Mouse (Mus musculus) heart, adult 10 weeks (tissue): ENCODE data around the gene Higd1b. TPM values are rescaled to one million over a fixed set of nuclear protein-coding genes. Genes with fewer than 3 reads are reported as not detected.

Experiments used
- polyA plus RNA-seq: library from polyadenylated mRNA; stranded (reverse); fragments of 350-450 nt; fragmentation: Illumina TruSeq; extraction: RNeasy Lipid Tissue Mini Kit (QIAGEN cat#74804); gene quantifications from one replicate; pipeline ENCODE4 v1.2.3, GENCODE M21; 2014; ENCODE audit warnings: low read depth, low replicate concordance

Higd1b gene
- 18.3 TPM for polyA plus RNA-seq

DNA sequence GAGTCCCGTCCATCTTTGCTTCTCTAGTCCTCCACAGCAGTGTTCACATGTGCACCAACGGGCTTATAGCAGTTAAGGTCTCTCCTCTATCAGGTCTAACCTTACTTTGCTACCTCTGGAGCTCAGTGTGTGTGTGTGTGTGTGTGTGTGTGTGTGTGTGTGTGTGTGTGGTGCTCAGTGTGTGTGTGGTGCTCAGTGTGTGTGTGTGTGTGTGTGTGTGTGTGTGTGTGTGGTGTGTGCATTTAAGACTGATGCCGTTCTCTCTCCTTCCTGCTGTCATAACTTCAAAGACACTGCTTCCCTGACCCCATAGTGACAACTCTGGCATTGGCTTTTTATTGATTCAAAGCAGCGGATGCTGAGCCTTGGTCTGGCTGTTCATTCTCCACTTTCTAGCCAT, at the start of gene Higd1b:
Gene Higd1b, plus strand, starts transcription at position 301 of the 400 bp plus-strand sequence.

GRCm38 (mm10) chr11:102819021-102819782, 16.4 kb upstream of the Higd1b start, which contains the start of gene Gjc1:
TSS of gene Gjc1 (minus strand) at chr11:102819700.

DNA sequence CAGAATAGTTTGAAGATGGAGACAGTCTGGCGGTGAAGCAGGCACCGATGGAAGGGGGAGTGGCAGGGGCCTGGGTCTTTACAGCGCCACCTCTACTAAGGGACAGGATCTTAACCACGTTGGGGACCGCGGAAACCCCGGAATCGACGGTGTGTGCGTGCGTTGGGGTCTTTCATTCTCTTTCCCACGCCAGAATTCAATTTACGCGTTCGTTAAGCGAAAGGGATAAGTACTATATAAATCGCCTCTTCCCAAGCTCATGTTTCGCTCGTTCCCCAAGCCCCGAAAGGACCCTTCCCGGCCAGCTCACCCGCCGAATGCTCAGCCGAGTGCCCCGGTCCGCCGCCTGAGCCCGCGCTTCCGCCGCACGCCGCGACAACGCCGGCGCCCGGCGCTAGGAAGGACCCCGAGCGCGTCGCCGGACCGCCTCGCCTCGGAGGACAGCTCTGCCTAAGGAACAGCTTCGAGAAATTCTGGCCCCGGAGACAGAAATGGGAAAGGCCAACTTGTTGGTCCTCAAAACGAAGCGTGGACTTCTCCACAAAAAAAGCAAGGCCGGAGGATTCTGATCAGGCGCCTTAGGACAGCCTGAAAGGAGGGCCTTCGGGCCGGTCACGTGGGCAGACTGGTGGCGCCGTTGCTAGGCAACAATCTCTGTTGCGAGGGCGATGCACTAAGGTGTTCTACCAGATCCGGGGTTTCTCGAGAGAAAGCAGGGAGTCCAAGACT, 45.1 kb downstream of the Higd1b start, which contains the start of the genes Eftud2 and Ccdc103:
Gene Eftud2, minus strand, starts transcription at position 401 of the 729 bp plus-strand sequence.
Gene Ccdc103, plus strand, starts transcription at position 620 of the 729 bp plus-strand sequence.

DNA sequence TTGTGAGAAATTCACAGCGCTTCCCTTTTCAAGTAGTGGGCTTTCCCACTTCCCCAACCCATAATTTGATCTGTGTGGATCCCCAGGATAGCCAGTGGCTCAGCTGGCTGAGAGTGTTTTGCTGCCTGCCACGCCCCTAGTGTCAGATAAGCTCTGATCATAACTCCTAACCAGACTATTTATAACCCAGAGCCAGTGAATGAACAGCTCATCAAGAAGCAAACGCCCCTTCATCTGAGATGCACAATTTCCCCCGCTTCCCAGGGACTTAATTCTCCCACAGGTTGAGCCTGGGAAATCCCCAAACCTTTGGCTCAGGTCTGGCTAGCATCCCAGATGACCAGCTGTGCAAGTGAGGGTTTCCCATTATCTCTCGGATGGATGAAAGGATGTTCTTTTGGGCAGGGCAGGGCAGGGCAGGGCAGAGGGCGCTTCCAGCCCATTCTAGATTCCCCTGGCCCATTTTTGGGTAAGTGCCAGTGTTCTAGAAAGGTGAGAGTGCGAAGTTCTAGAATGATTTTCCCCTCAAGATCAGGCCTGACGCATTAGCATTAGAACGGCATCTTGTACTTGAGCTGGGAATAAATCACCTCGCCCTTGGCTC, 49.1 kb downstream of the Higd1b start, which contains the start of gene Fam187a:
Gene Fam187a, plus strand, starts transcription at position 554 of the 604 bp plus-strand sequence.

Other genes with a start within 250 kb of the Higd1b start
- gene Fzd2, start 231.5 kb upstream of the Higd1b start, polyA plus RNA-seq = 3.2 TPM
- gene Meioc, start 172.1 kb upstream of the Higd1b start, polyA plus RNA-seq = not detected
- 21.2 TPM for gene Ccdc43, start 138.1 kb upstream of the Higd1b start, polyA plus RNA-seq
- gene Adam11, start 74.4 kb upstream of the Higd1b start, polyA plus RNA-seq = 8.0 TPM
- 20.8 TPM for gene Gjc1, start 16.1 kb upstream of the Higd1b start, polyA plus RNA-seq
- gene Eftud2, start 45.1 kb downstream of the Higd1b start, polyA plus RNA-seq = 32.4 TPM
- 0.42 TPM for gene Ccdc103, start 45.4 kb downstream of the Higd1b start, polyA plus RNA-seq
- gene Fam187a, start 49.3 kb downstream of the Higd1b start, polyA plus RNA-seq = not detected
- not detected for gene Gfap, start 65.1 kb downstream of the Higd1b start, polyA plus RNA-seq
- not detected for gene Kif18b, start 89.3 kb downstream of the Higd1b start, polyA plus RNA-seq
- not detected for gene C1ql1, start 110.8 kb downstream of the Higd1b start, polyA plus RNA-seq
- 49.8 TPM for gene Nmt1, start 192.3 kb downstream of the Higd1b start, polyA plus RNA-seq
- 52.5 TPM for gene Dcakd, start 192.5 kb downstream of the Higd1b start, polyA plus RNA-seq